Mouse (Mus musculus) intestine, embryonic 15.5 days (tissue): Measurements from ENCODE around the gene Ccl19. TPM values are rescaled to one million over a fixed set of nuclear protein-coding genes. Genes with fewer than 3 reads are reported as not detected.
"Not testable (repeated sequence)": the region's sequence is repeated elsewhere in the genome, so short reads cannot be mapped to it uniquely, and the experiment has no call there.

ENCODE experiments used
- ATAC-seq: fragments of 200-750 bp; cut with Nextera tagmentation; 2 replicates; pipeline ENCODE4 v1.8.0; 2017; ENCODE audit warnings: moderate TSS enrichment, moderate library complexity
- H3K27ac ChIP-seq: fragments of 300-500 bp; sonication (generic); 2 replicates; pipeline ENCODE4 v1.5.1; 2015; ENCODE audit warnings: mild to moderate bottlenecking, inconsistent platforms
- H3K27me3 ChIP-seq: fragments of 300-500 bp; sonication (generic); replicated peaks from 2 replicates; pipeline ENCODE4 v1.6.1; 2015; ENCODE audit warnings: inconsistent platforms
- H3K36me3 ChIP-seq: fragments of 300-500 bp; sonication (generic); 2 replicates; pipeline ENCODE4 v1.6.1; 2015; ENCODE audit warnings: inconsistent platforms
- H3K4me1 ChIP-seq: fragments of 300-500 bp; sonication (generic); replicated peaks from 2 replicates; pipeline ENCODE4 v1.6.1; 2015; ENCODE audit warnings: inconsistent platforms
- H3K4me2 ChIP-seq: fragments of 300-500 bp; sonication (generic); replicated peaks from 2 replicates; pipeline ENCODE4 v1.6.1; 2015; ENCODE audit warnings: mild to moderate bottlenecking, inconsistent platforms
- H3K4me3 ChIP-seq: fragments of 300-500 bp; sonication (generic); replicated peaks from 2 replicates; pipeline ENCODE4 v1.5.1; 2015; ENCODE audit warnings: inconsistent platforms
- H3K9ac ChIP-seq: fragments of 300-500 bp; sonication (generic); 2 replicates; pipeline ENCODE4 v1.6.1; 2015; ENCODE audit warnings: inconsistent platforms
- H3K9me3 ChIP-seq: fragments of 300-500 bp; sonication (generic); 2 replicates; pipeline ENCODE4 v1.6.1; 2016; ENCODE audit warnings: inconsistent platforms
- WGBS: fragments of 180-500 bp; shearing (Covaris S2); methylation state at CpG from one replicate; pipeline ENCODE4 v1.1.7; 2015; 5-methylcytosine and 5-hydroxymethylcytosine counted together
- polyA plus RNA-seq: library from polyadenylated mRNA; unstranded; fragments of >200 nt; fragmentation: Nextera tagmentation; extraction: Ambion mirVana; gene quantifications from 2 replicates; pipeline ENCODE4 v1.2.1, GENCODE M21; 2015

The Ccl19 gene
- polyA plus RNA-seq, result not detected in 2 replicates

- H3K36me3 ChIP-seq, H3K9ac ChIP-seq, ATAC-seq, H3K27me3 ChIP-seq, H3K4me2 ChIP-seq, H3K27ac ChIP-seq, H3K4me1 ChIP-seq, H3K4me3 ChIP-seq, H3K9me3 ChIP-seq: not testable (repeated sequence)
- WGBS, result no CpG with 5 or more reads among the region's 6 CpGs
Measured at GRCm38 (mm10) chr4:42756477-42756876, at the start of gene Ccl19. Gene Ccl19, minus strand, starts transcription at chr4:42756577.

- H3K27ac ChIP-seq, H3K4me3 ChIP-seq, H3K36me3 ChIP-seq, ATAC-seq, H3K9ac ChIP-seq, H3K27me3 ChIP-seq, H3K9me3 ChIP-seq, H3K4me2 ChIP-seq, H3K4me1 ChIP-seq: not testable (repeated sequence)
- no CpG with 5 or more reads among the region's 5 CpGs for WGBS
Measured at GRCm38 (mm10) chr4:42773893-42774292, 17.5 kb upstream of the Ccl19 start, which contains the start of gene Ccl21a. Gene Ccl21a, minus strand, starts transcription at chr4:42773993.

- ATAC-seq, result not testable (repeated sequence)
Measured at GRCm38 (mm10) chr4:42735245-42735644, 21.1 kb downstream of the Ccl19 start, which contains the start of gene 4930578G10Rik. Gene 4930578G10Rik, plus strand, starts transcription at chr4:42735545.

More at GRCm38 (mm10) chr4:42735245-42735644, 21.1 kb downstream of the Ccl19 start, which contains the start of gene 4930578G10Rik:
- no CpG with 5 or more reads among the region's 13 CpGs for WGBS
- not testable (repeated sequence) for H3K4me2 ChIP-seq, H3K27me3 ChIP-seq, H3K4me3 ChIP-seq, H3K27ac ChIP-seq, H3K9ac ChIP-seq, H3K36me3 ChIP-seq, H3K4me1 ChIP-seq, H3K9me3 ChIP-seq

Other genes starting within 250 kb of the Ccl19 start
- gene Fam205a2, start 228.4 kb downstream of the Ccl19 start, polyA plus RNA-seq, result not detected in 2 replicates
- not detected in 2 replicates for gene Gm10591, start 144.4 kb downstream of the Ccl19 start, polyA plus RNA-seq
- 0.58 TPM in 1 of 2 replicates, not detected in the other for gene Gm2564, start 126.9 kb downstream of the Ccl19 start, polyA plus RNA-seq
- not detected in 2 replicates for gene Ccl27b, start 101.3 kb downstream of the Ccl19 start, polyA plus RNA-seq
- not detected in 2 replicates for gene Il11ra2, start 94.7 kb downstream of the Ccl19 start, polyA plus RNA-seq
- 0.30 TPM in 1 of 2 replicates, not detected in the other for gene 4930578G10Rik, start 21.0 kb downstream of the Ccl19 start, polyA plus RNA-seq
- gene Ccl21a, start 17.4 kb upstream of the Ccl19 start, polyA plus RNA-seq, result 85.7 and 88.1 TPM in 2 replicates
- gene Fam205a1, start 97.3 kb upstream of the Ccl19 start, polyA plus RNA-seq, result not detected in 2 replicates
- gene Gm12394, start 100.2 kb upstream of the Ccl19 start, polyA plus RNA-seq, result 0.09 and 0.10 TPM in 2 replicates
- 0.30 and 0.60 TPM in 2 replicates for gene Fam205c, start 117.7 kb upstream of the Ccl19 start, polyA plus RNA-seq
- gene Phf24, start 160.1 kb upstream of the Ccl19 start, polyA plus RNA-seq, result 0.82 and 1.6 TPM in 2 replicates
- gene Dnajb5, start 193.2 kb upstream of the Ccl19 start, polyA plus RNA-seq, result 7.3 and 8.4 TPM in 2 replicates
- 0.28 and 0.33 TPM in 2 replicates for gene 1700022I11Rik, start 213.0 kb upstream of the Ccl19 start, polyA plus RNA-seq
- 461 and 483 TPM in 2 replicates for gene Vcp, start 243.9 kb upstream of the Ccl19 start, polyA plus RNA-seq